Mouse (Mus musculus) neural tube, postnatal 0 days (tissue): ENCODE data around the gene Cd164l2. TPM values are rescaled to one million over a fixed set of nuclear protein-coding genes. Genes with fewer than 3 reads are reported as not detected.

Experiments used
- microRNA-seq: library from miRNA; unstranded; fragments of <30 nt; microRNA quantifications from one replicate; pipeline ENCODE4, GENCODE M21; 2016
- polyA plus RNA-seq: library from polyadenylated mRNA; unstranded; fragments of >200 nt; fragmentation: Nextera tagmentation; extraction: Ambion mirVana; gene quantifications from 2 replicates; pipeline ENCODE4 v1.2.1, GENCODE M21; 2015

Gene Cd164l2
- 8.6 and 13.2 TPM in 2 replicates for polyA plus RNA-seq

DNA sequence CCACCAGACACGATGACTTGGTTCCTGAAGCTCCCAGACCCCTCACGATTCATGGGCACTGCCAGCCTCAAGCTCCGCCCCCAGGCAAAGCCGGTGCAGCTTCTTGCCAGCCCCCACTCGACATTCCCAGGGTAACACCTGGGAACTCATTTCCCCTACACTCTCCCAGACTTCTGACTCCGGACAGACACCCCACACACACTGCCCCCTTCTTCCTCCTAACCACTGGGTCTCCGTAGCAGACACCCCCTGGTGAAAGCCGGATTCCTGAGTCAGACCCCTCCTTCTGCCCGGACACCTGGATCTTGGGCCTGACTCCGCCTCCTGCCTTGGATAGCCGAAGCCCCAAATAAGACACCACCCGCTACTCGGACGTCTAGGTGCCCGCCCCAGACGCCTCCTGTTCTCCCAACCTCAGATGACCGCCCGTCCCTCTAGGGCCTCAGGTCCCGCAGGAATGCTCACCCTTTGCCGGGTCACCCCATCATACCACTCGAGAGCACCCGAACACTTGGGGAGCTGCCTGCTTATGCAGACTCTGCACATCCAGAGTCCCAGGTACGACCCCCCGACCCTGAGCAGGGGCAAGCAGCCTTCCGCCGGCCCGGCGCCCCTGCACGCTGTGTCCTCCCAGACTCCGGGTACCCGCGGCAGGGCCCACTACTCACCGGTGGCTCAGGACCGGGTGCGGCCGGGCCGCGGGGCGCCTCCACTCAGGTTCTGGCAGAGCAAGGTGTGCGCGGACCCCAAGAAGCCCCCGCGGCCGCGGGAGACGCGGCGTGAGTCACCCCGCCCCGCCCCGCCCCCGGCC lies at the start of gene Cd164l2, which contains the start of gene Gpr3:
Gene Cd164l2, plus strand, starts transcription at position 381 of the 811 bp plus-strand sequence.
Gene Gpr3, minus strand, starts transcription at position 786 of the 811 bp plus-strand sequence.

DNA sequence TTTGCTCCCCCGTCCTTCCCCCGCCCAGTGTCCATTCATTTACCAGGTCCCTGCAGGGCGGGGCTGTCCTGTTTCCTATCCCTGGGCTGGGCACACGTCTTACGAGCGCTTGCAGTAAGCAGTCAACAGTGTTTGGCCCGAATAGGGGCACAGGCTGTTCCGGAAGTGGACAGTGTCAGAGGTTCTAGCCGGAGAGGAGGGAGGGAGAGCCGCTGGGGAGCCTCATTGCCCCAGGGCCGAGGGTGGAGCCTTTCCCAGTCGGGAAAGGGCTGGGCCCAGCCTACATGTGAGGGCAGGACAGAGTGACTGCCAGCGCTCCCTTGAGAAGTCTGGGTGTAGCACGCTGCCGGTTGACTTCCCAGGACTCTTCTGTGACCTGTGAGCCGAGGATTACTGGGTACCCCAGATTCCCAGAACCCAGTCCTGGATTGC lies 28.6 kb downstream of the Cd164l2 start, which contains the start of gene Map3k6:
Gene Map3k6, plus strand, starts transcription at position 329 of the 432 bp plus-strand sequence.

DNA sequence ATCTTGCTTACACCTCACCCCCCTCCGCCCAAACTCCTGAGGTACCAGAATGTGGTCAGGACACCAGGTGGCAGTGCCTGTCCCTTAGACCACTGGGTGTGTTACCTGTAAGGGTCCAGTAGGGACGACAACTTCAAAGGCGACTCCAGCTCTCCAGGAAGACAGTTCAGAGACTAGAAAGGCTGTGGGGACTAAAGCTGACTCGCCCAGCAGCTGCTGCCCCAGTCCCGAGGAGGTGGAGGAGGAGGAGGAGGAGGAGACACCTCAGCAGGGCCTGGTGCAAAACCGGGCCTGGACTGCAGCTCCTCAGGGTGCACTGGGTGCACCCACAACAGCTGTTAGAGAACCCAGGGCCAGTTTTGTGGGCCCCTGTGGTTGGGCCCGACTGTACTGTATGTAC lies 51.0 kb downstream of the Cd164l2 start, which contains the start of gene Sytl1:
Gene Sytl1, minus strand, starts transcription at position 232 of the 400 bp plus-strand sequence.

Small RNA genes lying within 50 kb of the gene (microRNA-seq; reads per million reads assigned to microRNA genes)
- not detected for gene Mir7017

Other genes starting within 250 kb of the Cd164l2 start
- 0.13 and 0.19 TPM in 2 replicates for gene Fgr, start 238.0 kb upstream of the Cd164l2 start, polyA plus RNA-seq
- 9.0 and 11.8 TPM in 2 replicates for gene Ahdc1, start 200.9 kb upstream of the Cd164l2 start, polyA plus RNA-seq
- 27.2 and 32.5 TPM in 2 replicates for gene Wasf2, start 81.6 kb upstream of the Cd164l2 start, polyA plus RNA-seq
- gene Gpr3, start 405 bp downstream of the Cd164l2 start, polyA plus RNA-seq: 3.8 and 5.7 TPM in 2 replicates
- 4.3 and 4.9 TPM in 2 replicates for gene Map3k6, start 28.7 kb downstream of the Cd164l2 start, polyA plus RNA-seq
- gene Sytl1, start 51.0 kb downstream of the Cd164l2 start, polyA plus RNA-seq: 0.15 TPM in 2 replicates
- 118 and 121 TPM in 2 replicates for gene Tmem222, start 65.7 kb downstream of the Cd164l2 start, polyA plus RNA-seq
- 15.2 and 15.3 TPM in 2 replicates for gene Wdtc1, start 141.3 kb downstream of the Cd164l2 start, polyA plus RNA-seq
- gene Slc9a1, start 157.6 kb downstream of the Cd164l2 start, polyA plus RNA-seq: 7.9 and 10.2 TPM in 2 replicates